Mouse (Mus musculus): ENCODE measurements around the gene 1520401A03Rik.

The 1520401A03Rik gene

GRCm38 (mm10) chr17:23664556-23665021 is 58.0 kb downstream of the 1520401A03Rik start:
- no peak for DNase-seq

GRCm38 (mm10) chr17:23661526-23661925 is 61.1 kb downstream of the 1520401A03Rik start:
- no peak for DNase-seq

GRCm38 (mm10) chr17:23660876-23661200 is 61.7 kb downstream of the 1520401A03Rik start:
- DNase-seq, result no peak

- no peak for DNase-seq
Measured at GRCm38 (mm10) chr17:23660117-23660875, 62.3 kb downstream of the 1520401A03Rik start, which contains the start of gene Bicdl2. Gene Bicdl2 (plus strand): TSS chr17:23660506.

GRCm38 (mm10) chr17:23658450-23658849 is 64.1 kb downstream of the 1520401A03Rik start:
- DNase-seq, result no peak

All from right cerebral cortex, postnatal 4 days (tissue).